Mouse (Mus musculus): ENCODE measurements around the gene Gm5741. TPM values are rescaled to one million over a fixed set of nuclear protein-coding genes. Genes with fewer than 3 reads are reported as not detected.
"Not testable (repeated sequence)": the region's sequence is repeated elsewhere in the genome, so short reads cannot be mapped to it uniquely, and the experiment has no call there.

The Gm5741 gene
- polyA plus RNA-seq, 1 experiment from 2014 or later: not detected

- H3K9ac ChIP-seq (ENCODE audit: low read depth, low read length): no peak overlapping the region
- H3K36me3 ChIP-seq (ENCODE audit: control insufficient read depth, insufficient read depth, low read length): peaks cover 10% of the 10 kb centered on the region
- H3K27ac ChIP-seq (ENCODE audit: low read length): no peak overlapping the region
- no peak for ATAC-seq
- no peak overlapping the region for H3K4me3 ChIP-seq (ENCODE audit: low read length)
- H3K4me2 ChIP-seq (ENCODE audit: low read depth, low read length): no peak overlapping the region
- H3K27me3 ChIP-seq (replicated peaks; ENCODE audit: control insufficient read depth, insufficient read depth, low read length): no peaks in the 10 kb centered on the region
- H3K9me3 ChIP-seq (ENCODE audit: control insufficient read depth, low read length): no peaks in the 10 kb centered on the region
- WGBS: 37% methylated on average over 21 of the region's 21 CpGs
- H3K4me1 ChIP-seq (ENCODE audit: control insufficient read depth, insufficient read depth, low read length): no peaks in the 10 kb centered on the region
These were observed 23.8 kb upstream of the Gm5741 start for GRCm38 (mm10) chr8:85091526-85092090.

GRCm38 (mm10) chr8:85090856-85091255, 23.1 kb upstream of the Gm5741 start:
- no peaks in the 10 kb centered on the region for H3K27me3 ChIP-seq (replicated peaks; ENCODE audit: control insufficient read depth, insufficient read depth, low read length)
- no peak overlapping the region for H3K4me3 ChIP-seq (ENCODE audit: low read length)
- peaks cover 11% of the 10 kb centered on the region for H3K36me3 ChIP-seq (ENCODE audit: control insufficient read depth, insufficient read depth, low read length)
- ATAC-seq: no peak
- no peak overlapping the region for H3K27ac ChIP-seq (ENCODE audit: low read length)
- H3K4me1 ChIP-seq (ENCODE audit: control insufficient read depth, insufficient read depth, low read length): no peaks in the 10 kb centered on the region
- H3K9ac ChIP-seq (ENCODE audit: low read depth, low read length): no peak overlapping the region
- 85% methylated on average over 11 of the region's 11 CpGs for WGBS
- H3K9me3 ChIP-seq (ENCODE audit: control insufficient read depth, low read length): no peaks in the 10 kb centered on the region
- no peak overlapping the region for H3K4me2 ChIP-seq (ENCODE audit: low read depth, low read length)

GRCm38 (mm10) chr8:85088771-85089170, 21.0 kb upstream of the Gm5741 start:
- ATAC-seq: no peak
- Histone ChIP-seq H3K9ac (ENCODE audit: low read depth, low read length) (no peak overlapping the region), H3K27me3 (replicated peaks; ENCODE audit: control insufficient read depth, insufficient read depth, low read length) (no peaks in the 10 kb centered on the region), H3K4me1 (ENCODE audit: control insufficient read depth, insufficient read depth, low read length) (no peaks in the 10 kb centered on the region), H3K36me3 (ENCODE audit: control insufficient read depth, insufficient read depth, low read length) (peaks cover 18% of the 10 kb centered on the region; the same call in 1 of the 2 replicates), H3K4me3 (ENCODE audit: low read length) (no peak overlapping the region), H3K4me2 (ENCODE audit: low read depth, low read length) (no peak overlapping the region), H3K27ac (ENCODE audit: low read length) (no peak overlapping the region), H3K9me3 (ENCODE audit: control insufficient read depth, low read length) (no peaks in the 10 kb centered on the region)
- WGBS: 84% methylated on average over 2 of the region's 2 CpGs

- Histone ChIP-seq H3K4me2 (ENCODE audit: low read depth, low read length) (no peak overlapping the region), H3K9me3 (ENCODE audit: control insufficient read depth, low read length) (no peaks in the 10 kb centered on the region), H3K36me3 (ENCODE audit: control insufficient read depth, insufficient read depth, low read length) (peaks cover 18% of the 10 kb centered on the region; the same call in 1 of the 2 replicates), H3K4me3 (ENCODE audit: low read length) (no peak overlapping the region), H3K27ac (ENCODE audit: low read length) (no peak overlapping the region), H3K27me3 (replicated peaks; ENCODE audit: control insufficient read depth, insufficient read depth, low read length) (no peaks in the 10 kb centered on the region), H3K4me1 (ENCODE audit: control insufficient read depth, insufficient read depth, low read length) (peaks cover 10% of the 10 kb centered on the region), H3K9ac (ENCODE audit: low read depth, low read length) (no peak overlapping the region)
- WGBS: 74% methylated on average over 3 of the region's 3 CpGs
- no peak for ATAC-seq
These were observed 18.5 kb upstream of the Gm5741 start for GRCm38 (mm10) chr8:85086238-85086637.

- H3K27me3 ChIP-seq (replicated peaks; ENCODE audit: control insufficient read depth, insufficient read depth, low read length): no peaks in the 10 kb centered on the region
- no peak overlapping the region for H3K27ac ChIP-seq (ENCODE audit: low read length)
- H3K4me3 ChIP-seq (ENCODE audit: low read length): no peak overlapping the region
- H3K4me2 ChIP-seq (ENCODE audit: low read depth, low read length): no peak overlapping the region
- H3K36me3 ChIP-seq (ENCODE audit: control insufficient read depth, insufficient read depth, low read length): peaks cover 18% of the 10 kb centered on the region; the same call in 1 of the 2 replicates
- WGBS: 81% methylated on average over 8 of the region's 8 CpGs
- no peak for ATAC-seq
- peaks cover 13% of the 10 kb centered on the region for H3K4me1 ChIP-seq (ENCODE audit: control insufficient read depth, insufficient read depth, low read length)
- H3K9me3 ChIP-seq (ENCODE audit: control insufficient read depth, low read length): no peaks in the 10 kb centered on the region
- H3K9ac ChIP-seq (ENCODE audit: low read depth, low read length): no peak overlapping the region
These were observed 16.9 kb upstream of the Gm5741 start for GRCm38 (mm10) chr8:85084633-85085032.

- peak within 1 kb of the TSS; percentile 83 for H3K4me3 ChIP-seq (ENCODE audit: low read length)
- WGBS: under 1% methylated on average over 30 of the region's 30 CpGs
- H3K27me3 ChIP-seq (replicated peaks; ENCODE audit: control insufficient read depth, insufficient read depth, low read length): no peaks in the 10 kb centered on the region
- H3K36me3 ChIP-seq (ENCODE audit: control insufficient read depth, insufficient read depth, low read length): peaks cover 13% of the 10 kb centered on the region; the same call in 1 of the 2 replicates
- no peaks in the 10 kb centered on the region for H3K9me3 ChIP-seq (ENCODE audit: control insufficient read depth, low read length)
- H3K27ac ChIP-seq (ENCODE audit: low read length): peak within 1 kb of the TSS; percentile 71
- peak within 1 kb of the TSS; percentile 88 for H3K9ac ChIP-seq (ENCODE audit: low read depth, low read length)
- H3K4me2 ChIP-seq (ENCODE audit: low read depth, low read length): peak within 1 kb of the TSS; percentile 86
- peak; percentile 91 for ATAC-seq
- H3K4me1 ChIP-seq (ENCODE audit: control insufficient read depth, insufficient read depth, low read length): peaks cover 16% of the 10 kb centered on the region
These were observed 15.5 kb upstream of the Gm5741 start, which contains the start of gene Man2b1 for GRCm38 (mm10) chr8:85083108-85083813. Gene Man2b1, plus strand, starts transcription at chr8:85083270.

- WGBS: 86% methylated on average over 4 of the region's 4 CpGs
- not testable (repeated sequence) for ATAC-seq
These were observed 14.4 kb upstream of the Gm5741 start for GRCm38 (mm10) chr8:85082169-85082568.

GRCm38 (mm10) chr8:85081216-85081555, 13.4 kb upstream of the Gm5741 start, which contains the start of gene Wdr83:
Gene Wdr83, minus strand, starts transcription at chr8:85081306.
- Histone ChIP-seq H3K4me2 (ENCODE audit: low read depth, low read length) (peak within 1 kb of the TSS; percentile 90), H3K4me3 (ENCODE audit: low read length) (peak within 1 kb of the TSS; percentile 95), H3K9me3 (ENCODE audit: control insufficient read depth, low read length) (no peaks in the 10 kb centered on the region), H3K4me1 (ENCODE audit: control insufficient read depth, insufficient read depth, low read length) (peaks cover 16% of the 10 kb centered on the region), H3K27me3 (replicated peaks; ENCODE audit: control insufficient read depth, insufficient read depth, low read length) (no peaks in the 10 kb centered on the region), H3K9ac (ENCODE audit: low read depth, low read length) (peak within 1 kb of the TSS; percentile 96), H3K36me3 (ENCODE audit: control insufficient read depth, insufficient read depth, low read length) (0 out of 2 replicates have a peak, but pooled peaks cover 8% of the 10 kb centered on the region), H3K27ac (ENCODE audit: low read length) (peak within 1 kb of the TSS; percentile 85)
- WGBS: 0% methylated on average over 9 of the region's 9 CpGs
- ATAC-seq: peak; percentile 52

More at GRCm38 (mm10) chr8:85082169-85082568, 14.4 kb upstream of the Gm5741 start:
- not testable (repeated sequence) for H3K9ac ChIP-seq (ENCODE audit: low read depth, low read length); H3K27me3 ChIP-seq (replicated peaks; ENCODE audit: control insufficient read depth, insufficient read depth, low read length); H3K4me3 ChIP-seq (ENCODE audit: low read length); H3K4me2 ChIP-seq (ENCODE audit: low read depth, low read length); H3K27ac ChIP-seq (ENCODE audit: low read length); H3K9me3 ChIP-seq (ENCODE audit: control insufficient read depth, low read length)
- H3K36me3 ChIP-seq (ENCODE audit: control insufficient read depth, insufficient read depth, low read length): peaks cover 12% of the 10 kb centered on the region; the same call in 1 of the 2 replicates
- H3K4me1 ChIP-seq (ENCODE audit: control insufficient read depth, insufficient read depth, low read length): peaks cover 16% of the 10 kb centered on the region

- peak within 1 kb of the TSS; percentile 96 for H3K9ac ChIP-seq (ENCODE audit: low read depth, low read length)
- H3K9me3 ChIP-seq (ENCODE audit: control insufficient read depth, low read length): no peaks in the 10 kb centered on the region
- H3K27me3 ChIP-seq (replicated peaks; ENCODE audit: control insufficient read depth, insufficient read depth, low read length): no peaks in the 10 kb centered on the region
- H3K4me3 ChIP-seq (ENCODE audit: low read length): peak within 1 kb of the TSS; percentile 95
- WGBS: under 1% methylated on average over 30 of the region's 30 CpGs
- peak; percentile 8; the same call in 1 of the 2 replicates for ATAC-seq
- H3K4me2 ChIP-seq (ENCODE audit: low read depth, low read length): peak within 1 kb of the TSS; percentile 90
- H3K36me3 ChIP-seq (ENCODE audit: control insufficient read depth, insufficient read depth, low read length): 0 out of 2 replicates have a peak, but pooled peaks cover 5% of the 10 kb centered on the region
- peak within 1 kb of the TSS; percentile 85 for H3K27ac ChIP-seq (ENCODE audit: low read length)
- H3K4me1 ChIP-seq (ENCODE audit: control insufficient read depth, insufficient read depth, low read length): peaks cover 16% of the 10 kb centered on the region
These were observed 12.9 kb upstream of the Gm5741 start, which contains the start of gene Wdr83os for GRCm38 (mm10) chr8:85080532-85081215. Gene Wdr83os, plus strand, starts transcription at chr8:85080740.
